Mouse (Mus musculus) limb, embryonic 14.5 days (tissue): Measurements from ENCODE around the gene Lrp5. TPM values are rescaled to one million over a fixed set of nuclear protein-coding genes. Genes with fewer than 3 reads are reported as not detected.

Experiments used
- ATAC-seq: fragments of 200-750 bp; cut with Nextera tagmentation; 2 replicates; pipeline ENCODE4 v1.8.0; 2017; ENCODE audit warnings: low read depth, moderate number of reproducible peaks, moderate TSS enrichment; ENCODE audit not compliant: low FRiP score
- DNase-seq: peaks from one replicate; pipeline ENCODE4 v3.0.0-alpha.2; 2015; ENCODE audit warnings: low spot score
- H3K27ac ChIP-seq: fragments of 300-500 bp; sonication (generic); replicated peaks from 2 replicates; pipeline ENCODE4 v1.5.1; 2014; ENCODE audit warnings: low read depth, mild to moderate bottlenecking, low read length, moderate library complexity, mixed read lengths
- H3K27me3 ChIP-seq: fragments of 300-500 bp; sonication (generic); 2 replicates; pipeline ENCODE4 v1.6.1; 2014; ENCODE audit warnings: low read length, mixed read lengths; ENCODE audit not compliant: control insufficient read depth, insufficient read depth
- H3K36me3 ChIP-seq: fragments of 300-500 bp; sonication (generic); 2 replicates; pipeline ENCODE4 v1.6.1; 2014; ENCODE audit warnings: mild to moderate bottlenecking, low read length, moderate library complexity, mixed read lengths; ENCODE audit not compliant: control insufficient read depth, insufficient read depth
- H3K4me1 ChIP-seq: fragments of 300-500 bp; sonication (generic); 2 replicates; pipeline ENCODE4 v1.6.1; 2014; ENCODE audit warnings: antibody characterized with exemption, low read length, mixed read lengths; ENCODE audit not compliant: control insufficient read depth, insufficient read depth
- H3K4me2 ChIP-seq: fragments of 300-500 bp; sonication (generic); replicated peaks from 2 replicates; pipeline ENCODE4 v1.6.1; 2014; ENCODE audit warnings: low read depth, mild to moderate bottlenecking, low read length, moderate library complexity; ENCODE audit not compliant: severe bottlenecking
- H3K4me3 ChIP-seq: fragments of 300-500 bp; sonication (generic); replicated peaks from 2 replicates; pipeline ENCODE4 v1.5.1; 2014; ENCODE audit warnings: low read length
- H3K9ac ChIP-seq: fragments of 300-500 bp; sonication (generic); 2 replicates; pipeline ENCODE4 v1.6.1; 2014; ENCODE audit warnings: mild to moderate bottlenecking, low read depth, low read length, moderate library complexity; ENCODE audit not compliant: severe bottlenecking
- H3K9me3 ChIP-seq: fragments of 300-500 bp; sonication (generic); 2 replicates; pipeline ENCODE4 v1.6.1; 2016; ENCODE audit warnings: low read length; ENCODE audit not compliant: control insufficient read depth
- POLR2A ChIP-seq: fragments of 200-500 bp; IDR thresholded peaks from 2 replicates; pipeline ENCODE4 v1.8.0; 2012; ENCODE audit warnings: inconsistent platforms, mild to moderate bottlenecking, moderate library complexity, borderline replicate concordance; ENCODE audit not compliant: insufficient read depth, insufficient read length; ENCODE audit errors: extremely low read depth
- WGBS: fragments of 180-500 bp; shearing (Covaris S2); extraction: QIAGEN DNeasy Blood & Tissue Kit; methylation state at CpG from one replicate; pipeline ENCODE4 v1.1.7; 2014; 5-methylcytosine and 5-hydroxymethylcytosine counted together
- polyA plus RNA-seq, 2 experiments: library from polyadenylated mRNA; depleted of rRNA in 1 of 2; stranded (reverse) in 1 of 2; unstranded in 1 of 2; fragments of >200 nt; fragmentation: Nextera tagmentation in 1 of 2; extraction: Ambion mirVana in 1 of 2; gene quantifications; 2 replicates each; pipeline versions ENCODE4 v1.2.1 to v1.2.3; 2012 to 2014

The Lrp5 gene
- polyA plus RNA-seq, 2 experiments: 9.5 to 36.3 TPM

- no peak overlapping the region for H3K9ac ChIP-seq
- DNase-seq (no peak), ATAC-seq (no peak)
- no peak for TF ChIP-seq POLR2A
- no peaks in the 10 kb centered on the region for H3K4me1 ChIP-seq
- H3K36me3 ChIP-seq: peaks cover 80% of the 10 kb centered on the region
- whole genome bisulfite sequencing: 65% methylated on average over 10 of the region's 11 CpGs
- 0 out of 2 replicates have a peak, but pooled peaks cover 4% of the 10 kb centered on the region for H3K9me3 ChIP-seq
- no peak overlapping the region for H3K4me3 ChIP-seq
- H3K4me2 ChIP-seq: no peak overlapping the region
- no peaks in the 10 kb centered on the region for H3K27me3 ChIP-seq
- H3K27ac ChIP-seq: no peak overlapping the region
Measured at GRCm38 (mm10) chr19:3648830-3649450, 37.4 kb downstream of the Lrp5 start.

DNA sequence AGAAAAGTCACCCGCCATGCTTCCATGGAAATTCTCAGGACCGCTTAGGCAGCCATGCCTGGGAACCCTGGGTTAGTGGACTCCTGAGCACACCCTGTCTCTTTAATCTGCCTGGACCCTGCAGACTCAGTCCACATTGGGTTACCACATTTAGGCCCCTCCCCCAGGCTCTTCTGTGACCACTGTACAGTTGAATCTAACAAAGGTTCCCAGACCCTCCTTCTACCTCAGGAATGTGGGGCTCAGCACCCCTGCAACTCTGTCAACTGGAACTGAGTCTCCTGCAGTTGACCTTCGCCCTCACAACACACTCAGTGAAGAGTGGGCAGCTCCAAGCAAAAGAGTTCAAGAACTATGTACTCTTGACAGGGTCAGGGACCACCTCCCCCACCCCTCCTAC, 38.4 kb downstream of the Lrp5 start:
- Histone ChIP-seq H3K9me3 (0 out of 2 replicates have a peak, but pooled peaks cover 4% of the 10 kb centered on the region), H3K4me1 (peaks cover 5% of the 10 kb centered on the region; the same call in 1 of the 2 replicates), H3K27ac (no peak overlapping the region), H3K27me3 (no peaks in the 10 kb centered on the region), H3K36me3 (peaks cover 82% of the 10 kb centered on the region), H3K4me3 (no peak overlapping the region), H3K9ac (no peak overlapping the region), H3K4me2 (no peak overlapping the region)
- 92% methylated on average over 3 of the region's 3 CpGs for WGBS
- no peak for DNase-seq
- no peak for TF ChIP-seq POLR2A
- no peak for ATAC-seq

DNA sequence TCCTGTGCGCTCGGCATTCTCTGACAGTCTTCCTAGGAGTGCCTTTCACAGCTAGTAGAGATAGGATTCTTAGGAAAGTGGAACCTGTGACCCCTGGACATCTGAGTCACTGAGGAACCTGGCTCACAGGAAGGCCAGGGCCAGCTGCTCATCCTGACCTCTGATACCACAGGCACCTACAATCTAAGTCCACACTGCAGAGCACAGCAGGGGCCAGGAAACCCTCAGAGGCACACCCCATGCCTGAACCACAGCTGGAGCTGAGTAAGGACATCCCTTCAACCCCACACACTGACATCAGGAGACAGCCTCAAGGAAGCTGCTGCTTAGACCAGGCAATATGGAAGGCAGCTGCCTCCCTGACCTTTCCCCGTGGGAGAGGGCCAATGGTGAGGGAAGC, 40.6 kb downstream of the Lrp5 start:
- H3K4me1 ChIP-seq: peaks cover 26% of the 10 kb centered on the region

GRCm38 (mm10) chr19:3645318-3645717, 41.0 kb downstream of the Lrp5 start:
- Histone ChIP-seq H3K27me3 (no peaks in the 10 kb centered on the region), H3K4me2 (no peak overlapping the region), H3K9ac (no peak overlapping the region), H3K36me3 (peaks cover 66% of the 10 kb centered on the region), H3K27ac (no peak overlapping the region), H3K4me1 (peaks cover 27% of the 10 kb centered on the region), H3K4me3 (no peak overlapping the region), H3K9me3 (no peaks in the 10 kb centered on the region)
- WGBS: 85% methylated on average over 4 of the region's 4 CpGs
- TF ChIP-seq POLR2A: no peak
- no peak for ATAC-seq
- DNase-seq: no peak

More for the DNA sequence above, 40.6 kb downstream of the Lrp5 start:
- Histone ChIP-seq H3K4me3 (no peak overlapping the region), H3K9ac (no peak overlapping the region), H3K36me3 (peaks cover 66% of the 10 kb centered on the region), H3K27me3 (no peaks in the 10 kb centered on the region), H3K27ac (no peak overlapping the region), H3K9me3 (no peaks in the 10 kb centered on the region), H3K4me2 (no peak overlapping the region)
- WGBS: 92% methylated on average over 3 of the region's 3 CpGs
- DNase-seq: no peak
- TF ChIP-seq POLR2A: no peak
- ATAC-seq: no peak

- Histone ChIP-seq H3K4me1 (peaks cover 43% of the 10 kb centered on the region), H3K27me3 (no peaks in the 10 kb centered on the region), H3K27ac (no peak overlapping the region), H3K9me3 (no peaks in the 10 kb centered on the region), H3K36me3 (peaks cover 45% of the 10 kb centered on the region), H3K4me2 (no peak overlapping the region), H3K4me3 (no peak overlapping the region), H3K9ac (no peak overlapping the region)
- TF ChIP-seq POLR2A: no peak
- no peak for DNase-seq
- 90% methylated on average over 7 of the region's 7 CpGs for WGBS
- ATAC-seq: no peak
Measured at GRCm38 (mm10) chr19:3639561-3639960, 46.8 kb downstream of the Lrp5 start.
